Mouse (Mus musculus) monocyte, adult 5-6 weeks (primary cell): ENCODE measurements around the gene Pex16. TPM values are rescaled to one million over a fixed set of nuclear protein-coding genes. Genes with fewer than 3 reads are reported as not detected.

Experiments
- ATAC-seq: fragments of 153-309, 156-312 bp; replicated peaks from 2 replicates; pipeline ENCODE4 v1.8.0; 2017; ENCODE audit warnings: mild to moderate bottlenecking; ENCODE audit not compliant: low TSS enrichment, insufficient number of reproducible peaks, severe bottlenecking, poor library complexity, low FRiP score
- total RNA-seq: library from RNA; stranded (forward); fragments of 200-1000, 200-491, 200-594 nt; gene quantifications from 3 replicates; pipeline ENCODE4 v1.2.3, GENCODE M21; 2017

The Pex16 gene
- total RNA-seq, 1 experiment from 2014 or later: 17.0 TPM

- no peak for ATAC-seq
Measured at GRCm38 (mm10) chr2:92365568-92365967, 8.9 kb upstream of the Pex16 start.

GRCm38 (mm10) chr2:92367383-92368029 lies 7.0 kb upstream of the Pex16 start:
- no peak for ATAC-seq

GRCm38 (mm10) chr2:92370375-92370774 lies 4.1 kb upstream of the Pex16 start:
- ATAC-seq: no peak

GRCm38 (mm10) chr2:92370821-92371805 lies 3.4 kb upstream of the Pex16 start:
- no peak for ATAC-seq

GRCm38 (mm10) chr2:92371971-92372690 lies 2.3 kb upstream of the Pex16 start:
- no peak for ATAC-seq

- ATAC-seq: no peak
Measured at GRCm38 (mm10) chr2:92372767-92373436, 1.6 kb upstream of the Pex16 start.

GRCm38 (mm10) chr2:92373437-92373813 lies 1.1 kb upstream of the Pex16 start:
- ATAC-seq: no peak

GRCm38 (mm10) chr2:92375099-92375623 lies 685 bp downstream of the Pex16 start:
- ATAC-seq: peak; percentile 94

- no peak for ATAC-seq
Measured at GRCm38 (mm10) chr2:92375788-92376187, 1.3 kb downstream of the Pex16 start.

GRCm38 (mm10) chr2:92376300-92376699 lies 1.8 kb downstream of the Pex16 start:
- no peak for ATAC-seq

- ATAC-seq: no peak
Measured at GRCm38 (mm10) chr2:92377320-92377719, 2.8 kb downstream of the Pex16 start.

- ATAC-seq: no peak
Measured at GRCm38 (mm10) chr2:92379783-92380494, 5.5 kb downstream of the Pex16 start.

GRCm38 (mm10) chr2:92380495-92381050 lies 6.1 kb downstream of the Pex16 start:
- ATAC-seq: no peak

- no peak for ATAC-seq
Measured at GRCm38 (mm10) chr2:92381161-92381560, 6.7 kb downstream of the Pex16 start.

- no peak for ATAC-seq
Measured at GRCm38 (mm10) chr2:92381901-92382588, 7.6 kb downstream of the Pex16 start, which contains the start of gene 1700029I15Rik. Gene 1700029I15Rik, plus strand, starts transcription at chr2:92382538.

GRCm38 (mm10) chr2:92382759-92383158 lies 8.3 kb downstream of the Pex16 start:
- no peak for ATAC-seq

- no peak for ATAC-seq
Measured at GRCm38 (mm10) chr2:92384101-92384500, 9.6 kb downstream of the Pex16 start.
